Mouse (Mus musculus): ENCODE results near the gene Tspear. TPM values are rescaled to one million over a fixed set of nuclear protein-coding genes. Genes with fewer than 3 reads are reported as not detected.
A peak's percentile ranks its signal among the peaks of the same experiment; 100 is the strongest.
"Not testable (repeated sequence)": the region's sequence is repeated elsewhere in the genome, so short reads cannot be mapped to it uniquely, and the experiment has no call there.

Gene Tspear
- polyA plus RNA-seq, 1 experiment from 2014 or later, result 0.67 TPM

DNA sequence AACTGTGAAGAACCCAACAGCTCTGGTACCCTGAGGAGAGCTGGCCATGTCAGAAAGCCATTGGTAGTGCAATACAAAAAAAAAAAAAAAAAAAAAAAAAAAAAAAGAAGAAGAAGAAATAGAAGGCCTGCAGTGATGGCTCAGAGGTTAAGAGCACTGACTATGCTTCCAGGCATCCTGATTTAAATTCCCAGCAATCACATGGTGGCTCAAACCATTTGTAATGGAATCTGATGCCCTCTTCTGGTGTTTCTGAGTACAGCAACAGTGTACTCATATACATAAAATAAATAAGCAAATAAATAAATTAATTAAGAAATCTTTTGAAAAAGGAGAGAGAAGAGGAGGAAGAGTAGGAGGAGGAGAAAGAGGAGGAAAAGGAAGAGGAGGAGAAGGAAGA lies 67.1 kb downstream of the Tspear start:
- Histone ChIP-seq H3K9ac (replicated peaks) (no peak overlapping the region), H3K4me2 (replicated peaks) (no peak overlapping the region)

DNA sequence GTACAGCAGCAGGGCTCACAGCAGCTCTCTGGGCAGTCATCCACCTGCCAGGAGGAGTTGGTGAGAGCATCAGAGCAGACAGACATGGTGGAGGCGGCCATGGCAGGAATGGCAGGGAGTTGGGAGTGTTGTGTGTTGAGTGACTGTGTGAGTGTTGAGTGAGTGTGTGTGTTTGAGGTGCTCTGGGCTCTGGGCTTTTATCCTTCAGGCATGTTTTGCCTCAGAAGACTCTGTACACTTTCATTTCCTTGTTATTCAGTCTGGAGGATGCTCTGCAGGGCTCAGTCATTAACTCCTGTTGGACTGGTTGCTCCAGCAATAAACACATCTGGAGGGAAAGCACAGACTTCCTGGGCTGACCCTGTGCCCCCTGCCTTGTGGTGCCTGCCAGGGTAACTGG lies 73.2 kb downstream of the Tspear start, which contains the start of gene Gm3233:
TSS of gene Gm3233 (minus strand) at position 101 of the 400 bp plus-strand sequence.
- not testable (repeated sequence) for H3K9ac ChIP-seq (replicated peaks); H3K36me3 ChIP-seq; H3K4me3 ChIP-seq (replicated peaks); H3K9me3 ChIP-seq; H3K4me2 ChIP-seq (replicated peaks); H3K27ac ChIP-seq; H3K27me3 ChIP-seq; H3K4me1 ChIP-seq (replicated peaks); ATAC-seq
- WGBS, result 70% methylated on average over 1 of the region's 1 CpGs

More for the DNA sequence above, 67.1 kb downstream of the Tspear start:
- 0 out of 2 replicates have a peak, but pooled peaks cover 6% of the 10 kb centered on the region for H3K4me1 ChIP-seq (replicated peaks)
- no peaks in the 10 kb centered on the region for H3K36me3 ChIP-seq
- no peak overlapping the region for H3K27ac ChIP-seq
- no peaks in the 10 kb centered on the region for H3K27me3 ChIP-seq
- H3K9me3 ChIP-seq, result no peaks in the 10 kb centered on the region
- H3K4me3 ChIP-seq (replicated peaks), result no peak overlapping the region
- no peak for ATAC-seq

DNA sequence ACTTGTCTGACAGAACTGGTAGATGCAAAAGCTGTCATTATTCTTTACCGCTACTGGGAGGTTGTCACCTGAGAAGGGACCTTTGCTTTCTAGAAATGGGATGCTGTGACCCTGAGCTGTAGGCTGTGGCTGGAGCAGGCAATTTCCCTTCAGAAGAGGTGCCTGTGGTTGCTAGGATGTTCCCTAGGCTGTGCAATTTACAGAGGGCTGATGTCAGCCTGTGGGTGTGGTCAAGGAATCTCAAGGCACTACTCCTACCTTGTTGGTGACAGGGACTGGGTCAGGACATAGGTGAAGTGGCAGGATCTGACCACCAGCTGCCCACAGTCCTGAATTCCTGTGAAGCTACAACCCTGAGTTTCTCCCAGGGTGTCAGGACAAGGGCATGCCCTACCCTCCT lies 83.4 kb downstream of the Tspear start:
- ATAC-seq, result no peak
- no peaks in the 10 kb centered on the region for H3K27me3 ChIP-seq
- 87% methylated on average over 1 of the region's 1 CpGs for WGBS
- no peak overlapping the region for H3K9ac ChIP-seq (replicated peaks)
- no peaks in the 10 kb centered on the region for H3K9me3 ChIP-seq
- H3K4me1 ChIP-seq (replicated peaks), result no peaks in the 10 kb centered on the region
- no peak overlapping the region for H3K4me2 ChIP-seq (replicated peaks)
- no peak overlapping the region for H3K27ac ChIP-seq
- no peak overlapping the region for H3K4me3 ChIP-seq (replicated peaks)
- H3K36me3 ChIP-seq, result no peaks in the 10 kb centered on the region

DNA sequence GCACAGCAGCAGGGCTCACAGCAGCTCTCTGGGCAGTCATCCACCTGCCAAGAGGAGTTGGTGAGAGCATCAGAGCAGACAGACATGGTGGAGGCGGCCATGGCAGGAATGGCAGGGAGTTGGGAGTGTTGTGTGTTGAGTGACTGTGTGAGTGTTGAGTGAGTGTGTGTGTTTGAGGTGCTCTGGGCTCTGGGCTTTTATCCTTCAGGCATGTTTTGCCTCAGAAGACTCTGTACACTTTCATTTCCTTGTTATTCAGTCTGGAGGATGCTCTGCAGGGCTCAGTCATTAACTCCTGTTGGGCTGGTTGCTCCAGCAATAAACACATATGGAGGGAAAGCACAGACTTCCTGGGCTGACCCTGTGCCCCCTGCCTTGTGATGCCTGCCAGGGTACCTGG lies 84.9 kb downstream of the Tspear start, which contains the start of gene Gm3238:
TSS of gene Gm3238 (minus strand) at position 101 of the 400 bp plus-strand sequence.
- H3K36me3 ChIP-seq; H3K4me1 ChIP-seq (replicated peaks); ATAC-seq; H3K4me3 ChIP-seq (replicated peaks); H3K9me3 ChIP-seq; H3K4me2 ChIP-seq (replicated peaks); H3K9ac ChIP-seq (replicated peaks); H3K27me3 ChIP-seq; H3K27ac ChIP-seq: not testable (repeated sequence)
- 70% methylated on average over 1 of the region's 1 CpGs for whole genome bisulfite sequencing

DNA sequence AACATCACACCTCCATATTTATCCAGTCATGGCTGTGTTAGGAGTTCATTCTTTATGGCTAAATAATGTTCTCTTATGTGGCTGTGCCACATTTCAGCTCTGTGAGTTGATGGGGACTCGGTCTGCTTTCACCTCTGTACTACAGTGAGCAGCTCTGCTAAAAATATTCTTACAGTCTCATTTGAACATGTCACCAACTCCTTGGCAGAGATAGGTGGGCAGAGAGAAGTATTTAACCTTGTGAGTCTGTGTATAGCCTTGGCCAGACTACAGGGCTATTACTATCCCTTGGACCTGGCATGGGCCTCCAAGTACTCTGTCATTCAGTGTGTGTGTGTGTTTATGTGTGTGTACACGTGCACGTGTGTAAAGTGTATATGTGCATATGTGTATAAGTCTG lies 85.8 kb downstream of the Tspear start:
- 91% methylated on average over 3 of the region's 3 CpGs for WGBS
- not testable (repeated sequence) for H3K4me3 ChIP-seq (replicated peaks); ATAC-seq

DNA sequence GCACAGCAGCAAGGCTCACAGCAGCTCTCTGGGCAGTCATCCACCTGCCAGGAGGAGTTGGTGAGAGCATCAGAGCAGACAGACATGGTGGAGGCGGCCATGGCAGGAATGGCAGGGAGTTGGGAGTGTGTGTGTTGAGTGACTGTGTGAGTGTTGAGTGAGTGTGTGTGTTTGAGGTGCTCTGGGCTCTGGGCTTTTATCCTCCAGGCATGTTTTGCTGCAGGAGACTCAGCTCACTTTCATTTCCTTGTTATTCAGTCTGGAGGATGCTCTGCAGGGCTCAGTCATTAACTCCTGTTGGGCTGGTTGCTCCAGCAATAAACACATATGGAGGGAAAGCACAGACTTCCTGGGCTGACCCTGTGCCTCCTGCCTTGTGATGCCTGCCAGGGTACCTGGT lies 90.5 kb downstream of the Tspear start, which contains the start of gene Gm7138:
TSS of gene Gm7138 (minus strand) at position 101 of the 400 bp plus-strand sequence.
- not testable (repeated sequence) for H3K27ac ChIP-seq; ATAC-seq; H3K4me2 ChIP-seq (replicated peaks); H3K27me3 ChIP-seq; H3K36me3 ChIP-seq; H3K9ac ChIP-seq (replicated peaks); H3K4me1 ChIP-seq (replicated peaks); H3K4me3 ChIP-seq (replicated peaks); H3K9me3 ChIP-seq
- WGBS, result 63% methylated on average over 1 of the region's 1 CpGs

More for the DNA sequence above, 85.8 kb downstream of the Tspear start:
- H3K27me3 ChIP-seq; H3K27ac ChIP-seq; H3K4me2 ChIP-seq (replicated peaks); H3K9ac ChIP-seq (replicated peaks); H3K9me3 ChIP-seq; H3K4me1 ChIP-seq (replicated peaks); H3K36me3 ChIP-seq: not testable (repeated sequence)

DNA sequence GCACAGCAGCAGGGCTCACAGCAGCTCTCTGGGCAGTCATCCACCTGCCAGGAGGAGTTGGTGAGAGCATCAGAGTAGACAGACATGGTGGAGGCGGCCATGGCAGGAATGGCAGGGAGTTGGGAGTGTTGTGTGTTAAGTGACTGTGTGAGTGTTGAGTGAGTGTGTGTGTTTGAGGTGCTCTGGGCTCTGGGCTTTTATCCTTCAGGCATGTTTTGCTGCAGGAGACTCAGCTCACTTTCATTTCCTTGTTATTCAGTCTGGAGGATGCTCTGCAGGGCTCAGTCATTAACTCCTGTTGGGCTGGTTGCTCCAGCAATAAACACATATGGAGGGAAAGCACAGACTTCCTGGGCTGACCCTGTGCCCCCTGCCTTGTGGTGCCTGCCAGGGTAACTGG lies 96.1 kb downstream of the Tspear start, which contains the start of gene Gm3250:
TSS of gene Gm3250 (minus strand) at position 101 of the 400 bp plus-strand sequence.
- H3K4me3 ChIP-seq (replicated peaks); H3K9me3 ChIP-seq; H3K9ac ChIP-seq (replicated peaks); H3K4me1 ChIP-seq (replicated peaks); H3K27ac ChIP-seq; H3K36me3 ChIP-seq; ATAC-seq; H3K4me2 ChIP-seq (replicated peaks); H3K27me3 ChIP-seq: not testable (repeated sequence)
- 33% methylated on average over 1 of the region's 1 CpGs for WGBS

DNA sequence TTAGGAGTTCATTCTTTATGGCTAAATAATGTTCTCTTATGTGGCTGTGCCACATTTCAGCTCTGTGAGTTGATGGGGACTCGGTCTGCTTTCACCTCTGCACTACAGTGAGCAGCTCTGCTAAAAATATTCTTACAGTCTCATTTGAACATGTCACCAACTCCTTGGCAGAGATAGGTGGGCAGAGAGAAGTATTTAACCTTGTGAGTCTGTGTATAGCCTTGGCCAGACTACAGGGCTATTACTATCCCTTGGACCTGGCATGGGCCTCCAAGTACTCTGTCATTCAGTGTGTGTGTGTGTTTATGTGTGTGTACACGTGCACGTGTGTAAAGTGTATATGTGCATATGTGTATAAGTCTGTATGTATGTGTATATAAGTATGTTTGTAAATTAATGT lies 97.0 kb downstream of the Tspear start:
- not testable (repeated sequence) for H3K27me3 ChIP-seq; H3K4me3 ChIP-seq (replicated peaks); ATAC-seq; H3K4me2 ChIP-seq (replicated peaks); H3K36me3 ChIP-seq; H3K4me1 ChIP-seq (replicated peaks); H3K9ac ChIP-seq (replicated peaks); H3K9me3 ChIP-seq; H3K27ac ChIP-seq
- WGBS, result 93% methylated on average over 2 of the region's 3 CpGs

DNA sequence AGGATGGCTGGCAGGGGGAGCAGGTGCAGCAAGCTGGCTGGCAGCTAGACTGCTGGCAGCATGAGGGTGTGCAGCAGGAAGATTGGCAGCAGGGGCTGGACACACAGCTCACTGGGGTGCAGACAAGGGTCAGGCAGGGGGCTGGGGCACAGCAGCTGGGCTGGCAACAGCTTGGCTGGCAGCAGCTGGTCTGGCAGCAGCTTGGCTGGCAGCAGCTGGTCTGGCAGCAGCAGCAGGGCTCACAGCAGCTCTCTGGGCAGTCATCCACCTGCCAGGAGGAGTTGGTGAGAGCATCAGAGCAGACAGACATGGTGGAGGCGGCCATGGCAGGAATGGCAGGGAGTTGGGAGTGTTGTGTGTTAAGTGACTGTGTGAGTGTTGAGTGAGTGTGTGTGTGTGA lies 101.5 kb downstream of the Tspear start, which contains the start of gene Gm7137:
TSS of gene Gm7137 (minus strand) at position 325 of the 400 bp plus-strand sequence.
- H3K27ac ChIP-seq; H3K36me3 ChIP-seq; ATAC-seq; H3K4me3 ChIP-seq (replicated peaks); H3K4me1 ChIP-seq (replicated peaks); H3K27me3 ChIP-seq; H3K9ac ChIP-seq (replicated peaks); H3K4me2 ChIP-seq (replicated peaks); H3K9me3 ChIP-seq: not testable (repeated sequence)
- WGBS, result 43% methylated on average over 1 of the region's 1 CpGs

DNA sequence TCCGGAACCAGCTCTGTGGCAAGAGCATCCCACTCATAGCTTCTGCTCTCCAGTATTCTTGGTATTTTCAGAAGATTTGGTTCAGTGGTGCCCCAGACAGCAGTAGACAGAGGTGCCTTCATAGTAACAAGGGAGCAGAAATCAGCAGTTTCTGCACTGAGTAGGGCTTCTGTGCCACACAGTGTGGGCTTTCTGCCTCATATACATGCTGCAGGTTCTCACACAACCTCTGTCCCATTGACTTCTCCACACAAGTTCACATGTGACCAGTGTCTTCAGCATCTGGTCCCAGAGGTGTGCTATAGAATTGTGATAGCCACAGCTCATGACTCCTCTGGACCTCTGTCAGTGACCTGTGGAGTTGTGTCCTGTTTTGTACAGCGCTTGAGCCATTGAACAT lies 102.3 kb downstream of the Tspear start:
- Histone ChIP-seq H3K4me3 (replicated peaks) (no peak overlapping the region), H3K36me3 (no peaks in the 10 kb centered on the region), H3K27ac (no peak overlapping the region), H3K27me3 (no peaks in the 10 kb centered on the region), H3K9ac (replicated peaks) (no peak overlapping the region), H3K4me1 (replicated peaks) (no peaks in the 10 kb centered on the region), H3K4me2 (replicated peaks) (no peak overlapping the region), H3K9me3 (no peaks in the 10 kb centered on the region)
- ATAC-seq, result no peak
- WGBS, result 84% methylated on average over 2 of the region's 2 CpGs

DNA sequence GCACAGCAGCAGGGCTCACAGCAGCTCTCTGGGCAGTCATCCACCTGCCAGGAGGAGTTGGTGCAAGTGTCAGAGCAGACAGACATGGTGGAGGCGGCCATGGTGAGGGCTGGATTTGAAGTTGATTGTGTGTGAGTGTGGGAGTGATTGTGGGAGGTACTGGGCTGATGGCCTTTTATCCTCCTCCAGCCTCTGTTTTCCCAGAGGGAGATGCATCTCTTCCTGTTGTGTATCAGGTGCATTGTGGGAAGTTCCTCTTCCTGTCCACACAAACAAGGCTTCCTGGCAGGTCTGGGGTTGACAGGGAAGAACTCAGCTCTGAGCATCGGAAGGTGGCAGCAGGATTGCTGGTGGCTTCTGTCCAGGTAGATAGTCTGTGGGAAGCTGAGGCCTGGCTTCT lies 108.6 kb downstream of the Tspear start, which contains the start of gene Gm9639:
TSS of gene Gm9639 (minus strand) at position 101 of the 400 bp plus-strand sequence.
- Histone ChIP-seq H3K9ac (replicated peaks) (no peak within 1 kb of the TSS), H3K9me3 (no peaks in the 10 kb centered on the region), H3K4me3 (replicated peaks) (no peak within 1 kb of the TSS), H3K36me3 (no peaks in the 10 kb centered on the region), H3K27me3 (no peaks in the 10 kb centered on the region), H3K4me1 (replicated peaks) (peaks cover 16% of the 10 kb centered on the region), H3K4me2 (replicated peaks) (no peak within 1 kb of the TSS), H3K27ac (peak within 1 kb of the TSS; percentile 58; the same call in 1 of the 2 replicates)
- no peak for ATAC-seq
- WGBS, result 52% methylated on average over 2 of the region's 2 CpGs

DNA sequence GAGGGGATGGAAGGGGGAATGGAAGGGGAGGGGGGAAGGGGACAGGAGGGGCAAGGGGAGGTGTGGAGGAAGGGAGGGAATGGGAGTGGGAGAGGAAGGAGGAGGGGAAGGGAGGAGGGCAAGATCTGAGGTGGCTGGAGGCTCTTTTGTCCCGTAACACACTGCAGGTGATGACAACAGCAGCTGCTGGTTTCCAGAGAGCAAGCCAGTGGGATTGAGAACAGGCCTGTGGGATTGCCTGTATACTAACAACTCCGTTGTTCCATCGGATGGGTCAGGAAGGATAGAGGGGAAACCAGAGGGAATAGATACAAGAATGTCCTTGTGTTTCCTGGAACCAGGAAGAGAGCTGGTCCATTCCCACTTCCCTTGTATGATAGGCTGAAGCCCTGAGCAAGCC lies 111.3 kb downstream of the Tspear start:
- H3K4me1 ChIP-seq (replicated peaks), result peaks cover 16% of the 10 kb centered on the region
- peak overlapping the region; percentile 73 for H3K27ac ChIP-seq
- H3K27me3 ChIP-seq, result no peaks in the 10 kb centered on the region
- H3K9ac ChIP-seq (replicated peaks), result no peak overlapping the region; the same call in 1 of the 2 replicates
- H3K36me3 ChIP-seq, result no peaks in the 10 kb centered on the region
- H3K9me3 ChIP-seq, result no peaks in the 10 kb centered on the region
- no peak overlapping the region for H3K4me3 ChIP-seq (replicated peaks)
- no peak for ATAC-seq
- WGBS, result 12% methylated on average over 3 of the region's 3 CpGs
- H3K4me2 ChIP-seq (replicated peaks), result no peak overlapping the region

All from midbrain, embryonic 13.5 days (tissue).